Mouse (Mus musculus): ENCODE data around the gene Enox1. TPM values are rescaled to one million over a fixed set of nuclear protein-coding genes. Genes with fewer than 3 reads are reported as not detected.
A peak's percentile ranks its signal among the peaks of the same experiment; 100 is the strongest.

Gene Enox1
- polyA plus RNA-seq, 1 experiment from 2014 or later, result 19.4 TPM

DNA sequence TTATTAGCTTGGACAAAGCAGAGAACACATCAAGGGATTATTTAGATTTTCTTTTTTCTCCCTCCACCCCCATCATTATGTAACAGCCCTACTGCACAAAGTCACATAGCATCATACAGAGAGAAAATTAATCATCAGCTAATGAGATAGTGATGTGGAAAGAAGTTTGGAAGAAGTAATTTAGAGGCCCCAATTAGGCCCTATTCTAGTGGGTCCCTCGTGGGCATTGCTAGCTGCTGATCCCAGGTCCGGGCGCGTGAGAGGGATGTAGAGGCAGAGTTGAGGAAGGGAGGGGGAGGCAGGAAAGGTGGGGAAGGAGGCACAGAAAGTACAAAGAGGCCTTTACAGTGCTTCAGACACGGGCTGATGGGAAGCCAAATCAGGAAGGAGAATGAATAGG lies 407.4 kb downstream of the Enox1 start:
- no peak for ATAC-seq (ENCODE audit: insufficient number of reproducible peaks, low FRiP score, low TSS enrichment, low read depth)
- Histone ChIP-seq H3K4me1 (no peaks in the 10 kb centered on the region; the same call in 1 of the 2 replicates), H3K27me3 (no peaks in the 10 kb centered on the region), H3K4me2 (no peak overlapping the region), H3K9me3 (no peaks in the 10 kb centered on the region), H3K4me3 (no peak overlapping the region), H3K36me3 (no peaks in the 10 kb centered on the region), H3K9ac (no peak overlapping the region), H3K27ac (no peak overlapping the region)
- 73% methylated on average over 5 of the region's 5 CpGs for WGBS

DNA sequence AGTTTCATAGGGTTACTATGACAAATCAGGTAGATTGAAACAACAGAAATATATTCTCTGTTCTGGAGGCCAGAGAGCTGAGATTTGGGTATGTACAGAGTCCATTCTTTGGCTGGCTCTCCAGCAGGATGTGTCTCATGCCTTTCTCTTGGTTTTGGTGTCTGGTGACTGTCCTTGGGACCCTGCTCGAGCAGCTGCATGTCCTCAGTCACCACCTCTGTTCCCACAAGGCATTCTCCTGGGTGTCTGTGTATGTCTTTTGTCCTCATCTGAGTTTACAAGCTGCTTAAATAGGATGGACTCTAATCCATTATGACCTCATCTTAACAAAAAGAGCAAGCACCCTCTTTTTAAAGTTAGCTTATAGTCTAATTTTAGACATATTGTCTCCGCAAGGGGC lies 410.6 kb downstream of the Enox1 start:
- Histone ChIP-seq H3K27ac (no peak overlapping the region), H3K4me2 (no peak overlapping the region), H3K36me3 (no peaks in the 10 kb centered on the region), H3K9me3 (no peaks in the 10 kb centered on the region), H3K4me1 (no peaks in the 10 kb centered on the region), H3K9ac (no peak overlapping the region), H3K27me3 (no peaks in the 10 kb centered on the region), H3K4me3 (no peak overlapping the region)
- no peak for ATAC-seq (ENCODE audit: insufficient number of reproducible peaks, low FRiP score, low TSS enrichment, low read depth)
- 75% methylated on average over 2 of the region's 2 CpGs for WGBS

DNA sequence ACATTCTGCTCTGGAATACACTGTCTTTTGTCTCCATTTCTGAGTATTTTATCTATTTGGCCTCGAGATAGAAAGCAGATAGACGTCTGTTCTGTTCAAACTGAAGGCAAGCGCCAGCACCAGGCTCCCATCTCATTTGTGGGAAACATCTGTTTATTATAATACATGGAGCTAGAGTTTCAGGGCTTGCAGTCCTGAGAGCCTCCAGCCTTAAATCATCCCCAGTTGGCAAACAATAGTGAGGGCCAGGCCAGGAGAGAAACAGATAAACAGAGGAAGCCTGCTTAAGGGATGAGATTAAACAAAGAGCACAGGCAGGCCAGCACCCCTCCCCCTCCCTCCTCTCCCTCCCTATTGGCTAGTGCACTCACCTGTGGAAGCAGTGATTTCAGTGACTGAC lies 417.9 kb downstream of the Enox1 start:
- ATAC-seq (ENCODE audit: insufficient number of reproducible peaks, low FRiP score, low TSS enrichment, low read depth), result no peak
- no peak overlapping the region for H3K4me3 ChIP-seq
- peak overlapping the region; percentile 5; the same call in 1 of the 2 replicates for H3K27ac ChIP-seq
- no peaks in the 10 kb centered on the region for H3K9me3 ChIP-seq
- peaks cover 6% of the 10 kb centered on the region for H3K4me1 ChIP-seq
- 15% methylated on average over 3 of the region's 3 CpGs for WGBS
- no peak overlapping the region for H3K4me2 ChIP-seq
- no peaks in the 10 kb centered on the region for H3K27me3 ChIP-seq
- H3K36me3 ChIP-seq, result no peaks in the 10 kb centered on the region
- H3K9ac ChIP-seq, result no peak overlapping the region

DNA sequence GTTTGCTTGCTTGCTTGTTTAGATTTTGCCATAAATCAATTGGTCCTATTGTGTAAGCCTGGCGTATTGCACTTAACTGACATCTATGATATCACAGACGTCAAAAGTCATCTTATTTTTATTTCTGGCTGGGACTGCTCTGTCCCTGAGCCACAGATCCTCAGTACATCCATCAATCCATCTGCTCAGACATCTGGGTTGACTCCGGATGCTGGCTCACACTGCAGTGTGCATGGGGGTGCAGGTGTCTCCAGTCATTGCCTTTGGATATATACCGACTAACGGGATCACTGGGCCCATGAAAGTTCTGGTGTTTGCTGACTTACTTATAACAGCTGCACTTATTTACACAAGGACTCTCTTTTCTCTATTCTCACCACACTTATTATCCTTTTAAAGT lies 419.8 kb downstream of the Enox1 start:
- Histone ChIP-seq H3K27me3 (no peaks in the 10 kb centered on the region), H3K4me3 (no peak overlapping the region), H3K9ac (no peak overlapping the region), H3K27ac (no peak overlapping the region), H3K4me1 (peaks cover 20% of the 10 kb centered on the region), H3K4me2 (no peak overlapping the region), H3K9me3 (no peaks in the 10 kb centered on the region), H3K36me3 (no peaks in the 10 kb centered on the region)
- ATAC-seq (ENCODE audit: insufficient number of reproducible peaks, low FRiP score, low TSS enrichment, low read depth), result no peak
- WGBS, result 68% methylated on average over 5 of the region's 5 CpGs

DNA sequence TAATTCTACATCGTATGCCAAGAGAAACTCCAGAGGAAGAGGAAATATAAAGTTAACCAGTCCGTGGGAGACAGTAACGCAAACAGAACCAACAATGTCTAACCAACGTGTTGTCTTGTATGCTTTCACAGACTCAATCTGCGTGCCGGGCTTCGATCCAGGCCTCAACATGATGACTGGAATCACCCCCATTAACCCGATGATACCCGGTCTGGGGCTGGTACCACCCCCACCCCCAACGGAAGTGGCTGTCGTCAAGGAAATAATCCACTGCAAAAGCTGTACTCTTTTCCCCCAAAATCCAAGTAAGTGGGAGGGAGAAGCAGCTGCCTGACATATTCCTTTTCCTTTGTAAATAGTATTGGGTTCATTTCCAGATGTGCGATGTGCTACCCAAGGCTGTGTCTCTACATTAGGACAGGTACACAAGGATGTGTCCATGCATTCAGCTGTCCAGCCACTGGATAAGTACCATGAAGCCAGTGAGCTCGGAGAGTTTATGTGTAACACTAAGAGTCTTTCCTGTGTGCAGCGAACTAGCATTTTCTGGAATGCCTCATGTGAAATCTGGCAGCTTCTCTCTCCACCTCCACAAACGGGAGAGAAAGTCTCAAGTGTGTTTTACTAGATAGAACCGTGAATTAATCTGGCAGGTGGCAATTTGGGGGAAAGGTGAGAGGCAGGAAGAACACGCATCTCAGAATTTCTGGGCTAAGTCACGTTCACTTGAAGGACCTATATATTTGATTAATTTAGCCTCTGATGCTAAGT lies 421.1 kb downstream of the Enox1 start:
- no peak overlapping the region; the same call in 1 of the 2 replicates for H3K27ac ChIP-seq
- no peak for ATAC-seq (ENCODE audit: insufficient number of reproducible peaks, low FRiP score, low TSS enrichment, low read depth)
- no peak overlapping the region for H3K4me3 ChIP-seq
- WGBS, result 51% methylated on average over 18 of the region's 18 CpGs
- no peaks in the 10 kb centered on the region for H3K36me3 ChIP-seq
- peaks cover 23% of the 10 kb centered on the region for H3K4me1 ChIP-seq
- no peaks in the 10 kb centered on the region for H3K9me3 ChIP-seq
- no peak overlapping the region for H3K9ac ChIP-seq
- no peaks in the 10 kb centered on the region for H3K27me3 ChIP-seq
- H3K4me2 ChIP-seq, result no peak overlapping the region

DNA sequence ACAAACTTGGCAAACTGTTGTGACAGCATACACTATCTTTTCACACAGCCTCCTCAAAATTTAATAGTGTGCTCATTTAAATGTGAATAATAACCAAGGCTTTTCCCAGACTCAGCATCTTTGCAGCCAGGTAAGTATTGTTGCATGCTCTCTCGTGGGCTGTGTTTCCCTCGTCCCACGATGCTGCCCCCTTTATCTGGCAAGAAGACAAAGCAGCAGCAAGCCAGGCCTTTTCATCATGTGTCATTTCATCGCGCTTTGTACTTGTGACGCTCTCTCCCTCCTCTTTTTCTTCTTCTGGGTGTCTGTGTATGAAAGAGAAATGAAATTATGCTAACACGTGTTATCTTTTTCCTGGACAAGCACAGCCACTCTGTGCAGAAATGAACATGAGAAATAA lies 421.8 kb downstream of the Enox1 start:
- no peak for ATAC-seq (ENCODE audit: insufficient number of reproducible peaks, low FRiP score, low TSS enrichment, low read depth)
- Histone ChIP-seq H3K4me1 (peaks cover 23% of the 10 kb centered on the region), H3K27ac (no peak overlapping the region), H3K4me2 (no peak overlapping the region), H3K27me3 (no peaks in the 10 kb centered on the region), H3K9me3 (no peaks in the 10 kb centered on the region), H3K36me3 (no peaks in the 10 kb centered on the region), H3K4me3 (no peak overlapping the region), H3K9ac (no peak overlapping the region)
- WGBS, result 77% methylated on average over 7 of the region's 7 CpGs

DNA sequence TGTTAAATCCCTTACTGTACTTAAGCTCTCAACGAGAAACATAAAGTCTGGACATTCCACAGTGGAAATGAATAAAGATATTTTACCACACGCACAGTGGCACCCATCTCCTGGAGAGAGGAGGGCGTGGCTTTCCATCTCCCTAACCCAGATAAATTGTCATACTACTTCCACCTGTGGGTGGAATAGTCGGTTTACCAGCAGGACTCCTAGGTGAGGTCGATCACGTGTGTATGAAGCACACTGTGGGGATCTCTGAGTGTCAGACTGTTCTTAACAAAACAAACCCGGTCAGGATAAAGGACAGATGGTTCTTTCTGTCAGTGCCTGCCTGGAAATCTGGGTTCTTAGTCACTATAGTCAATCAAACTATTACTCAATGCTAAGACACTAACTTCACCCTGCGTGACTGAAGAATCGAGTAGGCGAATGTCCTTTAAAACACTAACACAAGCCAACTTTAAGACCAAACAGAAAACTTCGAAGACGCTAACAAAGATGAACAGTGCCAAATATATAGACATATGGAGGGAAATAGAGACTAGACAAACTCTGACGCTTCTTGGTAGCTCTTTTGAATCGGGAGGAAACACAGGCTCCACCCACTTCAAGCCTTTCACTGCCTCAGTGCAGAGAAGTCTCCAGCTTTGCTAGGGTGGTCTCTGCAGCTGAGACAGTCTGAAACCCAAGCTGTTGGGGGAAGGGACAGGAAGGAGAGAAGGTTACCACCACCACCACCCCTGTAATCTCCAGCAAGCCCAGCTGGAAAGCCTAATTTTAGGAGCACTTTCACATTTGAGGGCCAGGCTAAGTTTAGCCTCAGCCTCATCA lies 423.8 kb downstream of the Enox1 start:
- Histone ChIP-seq H3K4me2 (no peak overlapping the region), H3K4me3 (no peak overlapping the region), H3K27me3 (no peaks in the 10 kb centered on the region), H3K9me3 (no peaks in the 10 kb centered on the region), H3K36me3 (no peaks in the 10 kb centered on the region), H3K9ac (no peak overlapping the region), H3K27ac (peak overlapping the region; percentile 61), H3K4me1 (peaks cover 26% of the 10 kb centered on the region)
- WGBS, result 66% methylated on average over 14 of the region's 14 CpGs
- ATAC-seq (ENCODE audit: insufficient number of reproducible peaks, low FRiP score, low TSS enrichment, low read depth), result 0 out of 2 replicates have a peak, but pooled peaks have one; percentile 48

DNA sequence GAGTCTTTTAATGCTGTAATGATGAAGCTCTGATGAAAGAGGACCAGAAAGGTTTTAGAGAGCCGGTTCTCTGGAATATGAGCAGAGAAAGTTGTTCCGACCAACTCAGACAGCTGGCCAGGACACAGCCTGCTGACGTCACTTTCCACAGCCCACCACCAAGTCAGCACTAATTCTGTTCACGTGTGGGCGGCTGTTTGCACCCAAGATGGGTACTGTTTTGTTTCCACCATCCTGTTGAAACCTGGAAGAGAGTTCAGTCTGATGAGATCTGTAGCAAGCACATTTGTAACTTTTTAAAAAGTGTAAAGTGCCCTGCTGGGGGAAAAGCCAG lies 424.3 kb downstream of the Enox1 start:
- no peaks in the 10 kb centered on the region for H3K36me3 ChIP-seq
- no peak overlapping the region for H3K4me2 ChIP-seq
- peaks cover 32% of the 10 kb centered on the region for H3K4me1 ChIP-seq
- H3K9me3 ChIP-seq, result no peaks in the 10 kb centered on the region
- ATAC-seq (ENCODE audit: insufficient number of reproducible peaks, low FRiP score, low TSS enrichment, low read depth), result no peak
- peak overlapping the region; percentile 61 for H3K27ac ChIP-seq
- H3K27me3 ChIP-seq, result no peaks in the 10 kb centered on the region
- no peak overlapping the region for H3K4me3 ChIP-seq
- H3K9ac ChIP-seq, result no peak overlapping the region
- 27% methylated on average over 5 of the region's 5 CpGs for WGBS

DNA sequence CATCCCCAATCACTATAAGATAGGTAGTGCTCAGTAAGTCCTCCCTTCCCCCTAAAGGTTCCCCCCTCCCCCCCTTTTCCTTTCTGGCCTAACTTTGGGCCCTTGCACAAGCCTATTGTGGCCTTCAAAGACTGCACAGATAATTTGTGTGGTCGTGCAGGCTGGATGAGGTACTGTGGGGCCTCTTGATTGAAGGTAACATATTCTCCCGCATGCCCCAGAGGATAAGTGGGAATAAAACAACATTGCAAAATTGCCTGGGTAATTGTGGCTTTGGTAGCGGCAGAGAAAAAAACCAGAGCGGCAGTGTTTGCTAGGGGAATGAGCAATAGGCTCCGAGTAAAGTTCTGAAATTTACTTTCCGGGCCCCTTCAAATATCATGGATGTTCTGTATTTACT lies 425.1 kb downstream of the Enox1 start:
- ATAC-seq (ENCODE audit: insufficient number of reproducible peaks, low FRiP score, low TSS enrichment, low read depth), result no peak
- H3K27ac ChIP-seq, result peak overlapping the region; percentile 61; the same call in 1 of the 2 replicates

DNA sequence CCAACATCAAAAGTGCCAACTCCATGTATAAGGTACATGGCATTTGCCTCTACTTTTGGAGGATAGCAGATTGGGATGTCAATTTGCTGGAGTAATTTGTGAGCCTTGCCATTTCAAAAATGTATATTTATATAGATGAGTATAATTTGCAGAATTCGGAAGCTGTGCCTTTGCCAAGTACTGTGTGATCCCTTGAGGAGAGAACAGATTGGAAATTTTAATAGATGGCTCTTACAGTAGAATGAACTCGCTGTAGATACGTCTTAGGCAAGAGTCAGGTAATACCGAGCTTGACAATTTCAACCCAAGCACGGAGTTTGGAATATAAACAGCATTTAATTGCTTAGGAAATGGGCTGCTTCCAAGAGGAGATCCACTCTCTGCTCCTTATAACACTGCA lies 427.9 kb downstream of the Enox1 start:
- no peaks in the 10 kb centered on the region for H3K27me3 ChIP-seq
- H3K27ac ChIP-seq, result no peak overlapping the region
- H3K36me3 ChIP-seq, result no peaks in the 10 kb centered on the region
- no peaks in the 10 kb centered on the region for H3K9me3 ChIP-seq
- no peak for ATAC-seq (ENCODE audit: insufficient number of reproducible peaks, low FRiP score, low TSS enrichment, low read depth)
- no peak overlapping the region for H3K9ac ChIP-seq
- H3K4me3 ChIP-seq, result no peak overlapping the region
- H3K4me1 ChIP-seq, result peaks cover 34% of the 10 kb centered on the region
- H3K4me2 ChIP-seq, result no peak overlapping the region
- WGBS, result 64% methylated on average over 5 of the region's 5 CpGs

More for the DNA sequence above, 425.1 kb downstream of the Enox1 start:
- Histone ChIP-seq H3K4me3 (no peak overlapping the region), H3K27me3 (no peaks in the 10 kb centered on the region), H3K4me2 (no peak overlapping the region), H3K36me3 (no peaks in the 10 kb centered on the region), H3K9ac (no peak overlapping the region), H3K9me3 (no peaks in the 10 kb centered on the region), H3K4me1 (peaks cover 37% of the 10 kb centered on the region)
- WGBS, result 55% methylated on average over 6 of the region's 6 CpGs

DNA sequence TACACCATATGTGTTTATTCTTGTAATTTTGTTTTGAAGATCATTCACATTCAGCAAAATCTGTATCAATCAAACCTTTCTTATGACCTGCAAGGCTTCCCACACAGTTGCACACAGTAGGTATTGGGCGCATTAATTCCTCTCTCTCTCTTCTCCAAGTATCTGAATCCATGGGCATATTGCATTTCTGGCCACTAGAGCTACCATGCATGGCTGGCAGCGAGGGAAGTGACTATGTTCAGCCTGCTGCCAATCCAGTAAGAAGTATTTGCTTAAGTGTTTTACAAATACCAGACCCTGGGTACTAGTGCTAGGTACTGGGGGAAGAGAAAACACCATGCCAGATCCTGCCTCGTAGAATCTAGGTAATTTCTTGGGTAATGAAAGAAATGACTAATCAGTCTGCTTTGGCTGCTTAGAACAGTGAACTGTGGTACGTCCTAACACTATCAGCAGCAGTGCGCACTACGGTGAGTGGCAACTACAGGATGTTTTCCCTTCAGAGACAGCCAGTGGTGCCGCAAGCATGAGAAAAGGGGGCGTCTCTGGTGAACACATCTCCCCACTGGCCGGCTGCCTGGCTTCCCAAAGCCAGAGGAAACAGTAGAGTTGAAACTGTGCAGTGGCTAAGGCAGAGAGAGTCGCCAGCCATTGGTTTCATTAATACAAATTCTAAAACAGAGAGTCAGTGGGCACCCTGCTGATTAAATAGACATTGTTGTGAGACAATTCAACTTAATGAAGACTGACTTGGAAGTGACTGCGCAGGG lies 428.7 kb downstream of the Enox1 start:
- H3K9ac ChIP-seq, result no peak overlapping the region
- peak overlapping the region; percentile 5 for H3K27ac ChIP-seq
- H3K4me3 ChIP-seq, result no peak overlapping the region
- H3K4me1 ChIP-seq, result peaks cover 33% of the 10 kb centered on the region
- H3K4me2 ChIP-seq, result no peak overlapping the region
- no peaks in the 10 kb centered on the region for H3K36me3 ChIP-seq
- H3K9me3 ChIP-seq, result no peaks in the 10 kb centered on the region
- no peaks in the 10 kb centered on the region for H3K27me3 ChIP-seq
- no peak for ATAC-seq (ENCODE audit: insufficient number of reproducible peaks, low FRiP score, low TSS enrichment, low read depth)
- WGBS, result 46% methylated on average over 11 of the region's 11 CpGs

DNA sequence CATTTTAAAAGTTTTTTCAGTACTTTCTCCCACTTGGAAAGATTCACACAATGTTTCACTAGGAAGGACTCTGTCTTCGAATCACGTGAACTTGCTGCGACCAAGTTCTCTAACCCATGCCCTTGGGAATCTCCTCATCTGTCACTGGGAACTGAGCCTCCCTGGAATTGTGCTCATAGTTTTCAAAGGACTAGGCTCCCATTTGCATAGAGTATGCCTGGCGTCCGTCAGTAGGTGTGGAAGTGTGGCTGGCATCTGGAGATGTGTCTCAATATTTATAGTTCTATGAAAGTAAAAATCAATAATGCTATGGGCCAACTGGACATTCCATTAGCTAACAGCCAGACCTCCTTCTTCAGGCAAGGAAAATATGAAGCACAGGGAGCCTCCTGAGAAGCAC lies 429.5 kb downstream of the Enox1 start:
- Histone ChIP-seq H3K27me3 (no peaks in the 10 kb centered on the region), H3K4me1 (peaks cover 25% of the 10 kb centered on the region), H3K27ac (peak overlapping the region; percentile 5; the same call in 1 of the 2 replicates), H3K9me3 (no peaks in the 10 kb centered on the region), H3K9ac (no peak overlapping the region), H3K4me3 (no peak overlapping the region), H3K4me2 (no peak overlapping the region), H3K36me3 (no peaks in the 10 kb centered on the region)
- ATAC-seq (ENCODE audit: insufficient number of reproducible peaks, low FRiP score, low TSS enrichment, low read depth), result no peak
- WGBS, result 45% methylated on average over 5 of the region's 5 CpGs

Measured in limb, embryonic 15.5 days (tissue).